Mouse (Mus musculus) large intestine, adult 2 months (tissue): ENCODE data around the gene Spg7. TPM values are rescaled to one million over a fixed set of nuclear protein-coding genes. Genes with fewer than 3 reads are reported as not detected.
"Not testable (repeated sequence)": the region's sequence is repeated elsewhere in the genome, so short reads cannot be mapped to it uniquely, and the experiment has no call there.

Source experiments
- DNase-seq: peaks from one replicate; pipeline ENCODE4 v3.0.0-alpha.2; 2012; ENCODE audit warnings: low read depth, low spot score
- WGBS: fragments of 180-500 bp; shearing (Covaris S2); methylation state at CpG from one replicate; pipeline ENCODE4 v1.1.7; 2018; 5-methylcytosine and 5-hydroxymethylcytosine counted together
- polyA plus RNA-seq: library from polyadenylated mRNA; depleted of rRNA; stranded (reverse); fragments of >200 nt; gene quantifications from 2 replicates; pipeline ENCODE4 v1.2.3, GENCODE M21; 2012

The Spg7 gene
- polyA plus RNA-seq, 1 experiment = 70.5 TPM

- DNase-seq = no peak
- WGBS = 86% methylated on average over 9 of the region's 9 CpGs
These were observed 24.5 kb downstream of the Spg7 start for GRCm38 (mm10) chr8:123087289-123087688.

DNA sequence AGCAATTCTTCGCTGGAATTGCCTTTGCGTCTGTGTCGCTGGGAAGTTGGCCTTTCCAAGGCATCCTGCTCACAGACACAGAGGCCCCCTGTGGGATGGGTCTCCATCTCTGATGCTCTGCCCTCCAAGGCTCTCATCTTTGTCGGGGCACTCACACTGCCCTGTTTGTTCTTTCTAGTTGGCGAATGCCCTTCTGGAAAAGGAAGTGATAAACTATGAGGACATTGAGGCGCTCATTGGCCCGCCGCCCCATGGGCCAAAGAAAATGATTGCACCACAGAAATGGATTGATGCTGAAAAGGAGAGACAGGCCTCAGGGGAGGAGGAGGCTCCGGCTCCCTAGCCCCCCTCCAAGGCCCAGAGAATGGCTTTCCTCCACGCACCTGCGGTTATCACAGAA, 34.5 kb downstream of the Spg7 start:
- WGBS = 87% methylated on average over 11 of the region's 11 CpGs
- no peak for DNase-seq

- DNase-seq = no peak
- WGBS = 81% methylated on average over 12 of the region's 12 CpGs
These were observed 35.2 kb downstream of the Spg7 start for GRCm38 (mm10) chr8:123097786-123098584.

DNA sequence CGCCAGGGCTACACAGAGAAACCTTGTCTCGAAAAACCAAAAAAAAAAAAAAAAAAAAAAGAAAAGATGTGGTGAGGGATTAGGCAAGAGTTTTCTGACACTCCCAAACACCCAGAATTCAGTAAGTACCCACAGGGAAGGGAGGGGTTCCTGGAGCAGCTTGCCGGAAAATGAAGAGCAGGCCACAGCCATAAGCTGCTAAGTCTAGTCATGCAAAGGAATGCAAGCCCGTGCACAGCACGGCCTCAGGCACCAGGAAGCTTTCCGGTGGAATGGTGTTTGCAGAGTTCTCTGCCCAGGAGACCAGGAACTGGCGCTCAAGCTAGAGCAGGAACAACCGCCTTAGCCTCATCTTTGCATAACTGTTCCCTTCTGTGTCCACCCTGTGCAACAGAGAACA, 37.5 kb downstream of the Spg7 start:
- no peak for DNase-seq

DNA sequence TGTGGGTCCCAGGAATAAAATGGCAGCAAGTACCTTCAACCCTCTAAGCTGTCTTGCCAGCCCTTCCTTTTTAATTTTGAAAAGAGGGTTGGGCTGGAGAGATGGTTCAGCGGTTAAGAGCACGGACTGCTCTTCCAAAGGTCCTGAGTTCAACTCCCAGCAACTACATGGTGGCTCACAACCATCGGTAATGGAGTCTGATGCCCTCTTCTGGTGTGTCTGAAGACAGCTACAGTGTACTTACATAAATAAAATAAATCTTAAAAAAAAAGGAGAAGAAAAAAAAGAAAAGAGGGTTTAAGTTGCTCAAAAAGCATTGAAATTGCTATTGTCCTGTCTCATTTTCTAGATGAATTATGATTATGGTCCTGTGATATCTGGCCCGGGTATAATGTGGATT, 38.5 kb downstream of the Spg7 start:
- 75% methylated on average over 4 of the region's 4 CpGs for whole genome bisulfite sequencing
- DNase-seq = no peak

More for the DNA sequence above, 37.5 kb downstream of the Spg7 start:
- 31% methylated on average over 8 of the region's 8 CpGs for WGBS

DNA sequence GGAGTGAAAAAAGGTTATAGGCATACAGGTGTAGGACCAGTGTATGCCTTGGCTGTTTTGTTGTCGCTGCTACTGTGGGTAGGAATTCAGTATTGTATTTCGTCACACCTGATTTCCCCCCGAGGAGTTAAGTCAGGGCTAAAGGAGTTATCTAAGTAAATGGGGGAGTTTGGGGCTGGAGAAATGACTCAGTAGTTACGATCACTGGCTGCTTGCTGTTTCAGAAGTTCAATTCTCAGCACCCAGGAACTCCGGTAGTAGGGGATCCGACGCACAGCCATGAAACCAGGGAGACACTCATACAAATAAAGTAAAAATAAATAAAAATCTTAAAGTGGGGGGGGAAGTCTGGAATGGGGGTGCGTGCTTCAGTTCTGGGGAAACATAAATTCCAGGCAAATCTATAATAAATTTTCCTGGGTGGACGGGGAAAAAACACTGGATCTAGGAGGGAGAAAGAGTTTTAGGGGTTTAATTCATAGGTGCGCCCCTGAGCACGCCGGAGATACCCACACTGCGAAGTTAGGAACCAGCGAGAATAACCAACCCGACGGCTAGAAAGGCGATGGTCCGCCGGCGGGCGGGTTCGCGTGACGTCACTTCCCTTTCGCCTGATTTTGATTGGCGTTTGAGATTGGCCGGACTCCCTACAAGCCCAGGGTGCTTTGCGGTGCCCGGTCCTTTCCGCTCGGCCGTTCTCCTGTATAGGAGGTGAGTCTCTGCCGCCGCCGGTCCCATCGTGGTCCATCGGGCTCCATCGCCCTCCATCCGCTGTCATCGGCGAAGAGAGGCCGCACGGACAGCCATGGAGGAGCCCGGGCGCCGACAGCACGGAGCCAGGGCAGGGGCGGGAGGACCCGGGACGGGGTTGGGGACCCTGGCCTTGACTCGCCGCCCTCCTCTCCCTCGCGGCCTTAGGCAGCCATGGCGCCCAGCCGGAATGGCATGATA, 39.3 kb downstream of the Spg7 start, which contains the start of gene Rpl13:
TSS of gene Rpl13 (plus strand) at position 616 of the 951 bp plus-strand sequence.
- peak; percentile 69 for DNase-seq
- WGBS = 1% methylated on average over 56 of the region's 56 CpGs

- WGBS = under 1% methylated on average over 26 of the region's 26 CpGs
- not testable (repeated sequence) for DNase-seq
These were observed 40.1 kb downstream of the Spg7 start for GRCm38 (mm10) chr8:123102855-123103254.

DNA sequence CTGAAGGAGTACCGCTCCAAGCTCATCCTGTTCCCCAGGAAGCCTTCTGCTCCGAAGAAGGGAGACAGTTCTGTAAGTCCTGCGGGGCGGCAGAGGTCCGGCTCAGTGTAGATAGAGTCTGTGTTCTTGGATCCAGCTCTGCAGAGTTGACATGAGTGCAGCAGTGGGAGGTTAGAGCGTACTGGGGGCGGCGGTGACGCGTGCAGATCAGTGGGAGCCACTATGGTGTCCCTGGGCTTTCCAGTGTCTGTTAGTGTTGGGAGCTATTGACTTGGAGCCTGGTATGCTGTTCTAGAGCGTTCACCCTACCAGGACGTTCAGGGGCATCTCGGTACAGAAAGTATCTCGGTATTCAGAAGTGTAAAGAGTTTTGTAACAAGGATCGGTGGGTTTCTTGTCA, 40.5 kb downstream of the Spg7 start:
- WGBS = 5% methylated on average over 15 of the region's 15 CpGs
- DNase-seq = no peak

DNA sequence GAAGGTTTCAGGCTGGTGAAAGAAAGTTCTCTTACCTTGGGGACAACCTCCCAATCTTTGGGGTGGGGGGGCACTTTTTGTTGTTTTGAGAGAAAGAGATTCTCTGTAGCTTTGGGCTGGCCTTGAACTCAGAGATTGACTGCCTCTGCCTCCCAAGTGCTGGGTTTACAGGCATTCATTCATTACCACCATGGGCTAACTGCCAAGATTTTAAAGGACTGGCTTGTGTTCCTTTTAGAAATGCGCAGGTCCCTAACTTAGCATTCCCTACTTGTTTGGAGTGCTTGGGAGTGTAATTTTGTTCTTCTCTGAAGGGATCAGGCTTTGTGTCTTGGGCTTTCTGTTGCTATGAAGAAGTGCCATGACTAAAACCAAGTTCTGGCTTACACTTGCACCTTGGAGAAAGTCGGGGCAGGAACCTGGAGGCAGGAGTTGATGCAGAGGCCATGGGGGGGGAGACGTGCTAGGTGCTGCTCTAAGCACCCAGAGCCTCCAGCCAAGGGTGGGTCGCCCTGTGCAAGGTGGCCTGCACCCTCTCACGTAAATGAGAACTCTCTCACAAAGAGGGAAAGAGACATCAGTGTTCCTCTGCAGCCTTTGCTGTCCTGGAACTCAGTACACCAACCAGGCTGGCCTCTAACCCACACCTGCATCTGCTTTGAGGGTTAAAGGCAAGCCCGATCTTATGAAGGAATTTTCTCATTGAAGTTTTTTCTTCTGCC, 41.5 kb downstream of the Spg7 start:
- 60% methylated on average over 6 of the region's 6 CpGs for WGBS
- DNase-seq = no peak

DNA sequence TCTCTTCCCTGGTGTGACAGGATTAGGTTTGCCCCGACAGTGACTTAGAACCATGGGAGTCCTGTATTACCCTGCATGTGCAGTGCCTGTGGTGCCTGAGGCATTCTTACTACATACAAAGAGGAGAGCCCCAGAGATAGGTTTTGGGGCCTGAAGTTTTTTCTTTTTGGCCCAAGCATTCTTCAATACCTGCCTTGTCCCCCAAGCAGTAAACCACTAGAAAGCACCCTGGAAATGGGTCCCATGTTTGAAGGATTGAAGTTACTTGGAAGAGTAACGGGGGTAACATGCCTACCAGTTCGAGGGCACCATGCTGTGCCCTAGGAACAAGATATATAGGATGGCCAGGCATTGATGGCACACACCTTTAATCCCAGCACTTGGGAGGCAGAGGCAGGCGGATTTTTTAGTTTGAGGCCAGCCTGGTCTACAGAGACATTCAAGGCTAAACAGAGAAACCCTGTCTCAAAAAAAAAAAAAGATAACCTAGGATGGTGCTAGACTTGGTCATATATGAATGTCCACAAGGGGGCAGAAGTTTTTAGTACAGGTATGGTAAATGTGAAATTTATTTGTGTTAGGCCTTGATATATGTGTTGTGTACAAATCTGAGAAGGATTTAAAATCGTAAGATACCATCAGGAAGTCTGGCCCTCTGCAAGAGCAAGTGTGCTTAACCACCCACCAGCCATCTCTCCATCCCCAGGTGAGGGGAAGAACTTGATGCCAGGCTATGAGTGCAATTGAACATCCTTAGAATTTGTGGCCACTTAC, 43.0 kb downstream of the Spg7 start:
- WGBS = 55% methylated on average over 5 of the region's 5 CpGs
- no peak for DNase-seq

DNA sequence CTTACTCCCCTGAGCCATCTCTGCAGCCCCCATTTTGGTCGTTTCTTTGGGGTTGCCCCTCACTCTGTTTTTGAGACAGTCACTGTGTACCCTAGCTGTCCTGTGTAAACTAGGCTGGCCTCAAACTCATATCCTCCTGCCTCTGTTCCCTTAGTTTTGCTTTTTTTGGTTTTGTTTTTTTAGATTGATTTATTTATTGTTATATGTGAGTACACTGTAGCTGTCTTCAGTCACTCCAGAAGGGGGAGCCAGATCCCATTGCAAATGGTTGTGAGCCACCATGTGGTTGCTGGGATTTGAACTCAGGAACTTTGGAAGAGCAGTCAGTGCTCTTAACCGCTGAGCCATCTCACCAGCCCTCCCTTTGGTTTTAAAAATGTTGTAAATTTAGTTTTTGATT, 43.8 kb downstream of the Spg7 start:
- WGBS = 46% methylated on average over 2 of the region's 2 CpGs
- no peak for DNase-seq

DNA sequence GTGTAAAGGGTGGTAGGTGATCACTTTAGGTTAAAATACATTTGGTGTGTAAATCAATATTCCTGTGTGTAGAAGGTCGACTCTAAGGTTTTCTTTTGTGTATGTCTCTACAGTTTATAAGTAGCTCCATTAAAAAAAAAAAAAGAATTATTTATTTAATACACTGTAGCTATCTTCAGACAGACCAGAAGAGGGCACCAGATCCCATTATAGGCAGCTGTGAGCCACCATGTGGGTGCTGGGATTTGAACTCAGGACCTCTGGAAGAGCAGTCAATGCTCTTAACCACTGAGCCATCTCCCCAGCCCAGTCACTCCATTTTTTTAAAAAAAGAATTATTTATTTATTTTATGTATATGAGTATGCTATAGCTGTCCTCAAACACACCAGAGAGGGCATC, 45.3 kb downstream of the Spg7 start:
- 57% methylated on average over 1 of the region's 1 CpGs for WGBS
- DNase-seq = no peak

DNA sequence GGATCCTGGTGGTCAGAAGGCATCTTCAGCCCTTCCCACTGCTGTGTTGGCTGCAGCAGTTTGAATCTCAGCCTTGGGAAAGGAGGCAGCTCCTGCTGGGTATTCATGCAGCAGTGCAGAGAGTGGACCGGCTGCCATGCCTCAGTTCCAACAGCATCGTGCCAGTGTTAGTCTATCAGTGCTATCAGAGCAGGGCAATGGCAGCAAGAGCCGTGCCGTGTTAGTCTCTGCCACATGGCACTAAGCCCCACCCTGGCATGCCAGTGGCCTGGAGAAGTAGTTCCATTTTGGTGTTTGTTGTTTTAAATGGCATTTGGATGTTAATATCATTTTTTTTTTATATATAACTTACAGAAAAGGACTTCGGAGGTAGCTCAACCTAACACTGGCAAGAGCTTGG, 46.2 kb downstream of the Spg7 start:
- 78% methylated on average over 5 of the region's 5 CpGs for WGBS
- DNase-seq = no peak

DNA sequence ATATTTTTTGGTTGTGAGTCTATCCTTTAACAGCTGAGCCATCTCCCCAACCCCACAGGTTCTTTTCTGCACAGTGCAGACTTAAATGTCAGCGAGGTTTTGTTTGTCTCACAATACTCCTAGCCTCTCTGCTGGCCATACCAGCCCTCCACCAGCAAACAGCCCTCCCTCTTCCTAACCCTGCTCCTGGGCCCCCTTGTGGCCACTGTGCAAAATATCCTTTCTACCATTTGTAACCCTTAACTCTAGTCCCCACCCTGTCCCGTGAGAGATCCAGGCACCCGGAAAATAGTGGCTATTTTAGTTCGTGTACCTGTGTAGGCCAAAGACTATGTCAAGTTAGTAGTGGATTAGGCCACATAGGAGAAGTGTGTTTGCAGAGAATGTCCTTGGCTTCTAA, 47.9 kb downstream of the Spg7 start:
- WGBS = 4% methylated on average over 4 of the region's 4 CpGs
- no peak for DNase-seq

DNA sequence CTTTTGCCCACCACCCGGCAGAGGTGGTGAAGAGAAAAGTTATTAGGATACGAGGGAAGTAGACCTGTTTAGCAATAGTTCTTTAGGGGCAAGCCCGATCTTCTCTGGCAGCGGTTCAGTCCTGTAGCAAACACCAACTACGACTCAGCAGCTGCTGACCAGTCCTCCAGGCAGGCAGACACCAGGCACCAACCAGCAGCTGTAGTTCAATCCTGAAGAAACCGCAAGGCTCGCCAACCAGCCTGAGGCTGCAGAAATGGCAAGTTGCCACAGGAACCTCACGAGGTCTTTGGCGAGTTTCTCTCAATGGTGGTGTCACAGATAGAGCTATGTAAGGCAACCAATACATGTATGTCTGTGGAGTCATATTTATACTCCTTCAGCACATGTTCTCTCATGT, 50.1 kb downstream of the Spg7 start:
- 71% methylated on average over 9 of the region's 9 CpGs for WGBS
- DNase-seq = no peak

GRCm38 (mm10) chr8:123113908-123114469, 51.2 kb downstream of the Spg7 start:
- 55% methylated on average over 2 of the region's 2 CpGs for WGBS
- no peak for DNase-seq

GRCm38 (mm10) chr8:123114644-123115043, 51.9 kb downstream of the Spg7 start:
- 8% methylated on average over 3 of the region's 3 CpGs for WGBS
- DNase-seq = no peak

DNA sequence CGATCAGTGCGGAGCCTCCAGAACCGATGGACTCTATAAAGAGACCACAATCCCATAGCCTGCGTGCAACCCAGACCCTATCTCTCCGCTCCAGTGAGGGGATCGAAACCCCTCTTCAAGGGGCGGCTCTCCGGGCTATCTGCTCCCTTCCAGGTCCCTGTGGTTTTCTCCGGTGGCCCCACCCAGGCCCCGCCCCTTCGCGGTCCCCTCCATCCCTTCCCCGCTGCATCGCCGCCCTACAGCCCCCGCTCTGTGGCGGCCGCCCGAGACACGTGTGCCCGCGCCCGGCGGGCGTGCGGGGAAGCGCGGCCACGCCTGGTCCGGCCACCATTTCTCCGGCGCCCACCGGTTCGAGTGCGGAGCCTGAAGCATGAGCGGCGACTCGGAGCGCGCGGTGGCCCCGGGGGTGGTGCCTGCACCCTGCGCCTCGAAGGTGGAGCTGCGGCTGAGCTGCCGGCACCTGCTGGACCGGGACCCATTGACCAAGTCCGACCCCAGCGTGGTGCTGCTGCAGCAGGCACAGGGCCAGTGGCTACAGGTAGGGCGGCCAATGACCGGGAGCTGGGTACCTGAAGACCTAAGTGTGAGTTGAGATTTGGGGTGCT, 54.5 kb downstream of the Spg7 start, which contains the start of gene Cpne7:
TSS of gene Cpne7 (plus strand) at position 248 of the 605 bp plus-strand sequence.
- DNase-seq = no peak
- whole genome bisulfite sequencing = 1% methylated on average over 51 of the region's 51 CpGs
